Mouse (Mus musculus) myocyte (in vitro differentiated cells): ENCODE results near the gene Tssk3.
"Not testable (repeated sequence)": the region's sequence is repeated elsewhere in the genome, so short reads cannot be mapped to it uniquely, and the experiment has no call there.

Source experiments
- CEBPB ChIP-seq: IDR thresholded peaks from 2 replicates; pipeline ENCODE4 v1.6.1; 2011; ENCODE audit warnings: mild to moderate bottlenecking, moderate library complexity; ENCODE audit not compliant: poor library complexity, insufficient read depth, severe bottlenecking
- E2F4 ChIP-seq: IDR thresholded peaks from one replicate; pipeline ENCODE4 v1.6.1; 2011; ENCODE audit warnings: mild to moderate bottlenecking, control low read depth, moderate library complexity; ENCODE audit not compliant: insufficient read depth
- MAX ChIP-seq: IDR thresholded peaks from one replicate; pipeline ENCODE4 v1.6.1; 2011; ENCODE audit warnings: low read depth, mild to moderate bottlenecking, control low read depth
- MYOD1 ChIP-seq, 3 experiments: IDR thresholded peaks; one replicate each; pipeline ENCODE4 v1.6.1; 2011; ENCODE audit warnings: control low read depth in 2 of 3, low read depth in 2 of 3, mild to moderate bottlenecking in 2 of 3, moderate library complexity in 1 of 3; ENCODE audit not compliant: insufficient read length in 2 of 3, control insufficient read depth in 1 of 3
- MYOG ChIP-seq, 3 experiments: IDR thresholded peaks; one replicate each; pipeline ENCODE4 v1.6.1; 2011; ENCODE audit warnings: control low read depth in 2 of 3, low read depth in 2 of 3, mild to moderate bottlenecking in 2 of 3; ENCODE audit not compliant: insufficient read length in 2 of 3, control insufficient read depth in 1 of 3, insufficient read depth in 1 of 3
- POLR2A ChIP-seq: IDR thresholded peaks from one replicate; pipeline ENCODE4 v1.6.1; 2011; ENCODE audit warnings: low read depth, mild to moderate bottlenecking, control low read depth, moderate library complexity; ENCODE audit not compliant: insufficient read length
- POLR2AphosphoS2 ChIP-seq: IDR thresholded peaks from one replicate; pipeline ENCODE4 v1.6.1; 2011; ENCODE audit warnings: low read depth, control low read depth; ENCODE audit not compliant: insufficient read length
- TCF12 ChIP-seq: IDR thresholded peaks from one replicate; pipeline ENCODE4 v1.6.1; 2011; ENCODE audit warnings: mild to moderate bottlenecking, control low read depth; ENCODE audit not compliant: poor library complexity, insufficient read depth, severe bottlenecking
- USF1 ChIP-seq: IDR thresholded peaks from one replicate; pipeline ENCODE4 v1.6.1; 2011; ENCODE audit warnings: low read depth, mild to moderate bottlenecking, control low read depth, moderate library complexity

DNA sequence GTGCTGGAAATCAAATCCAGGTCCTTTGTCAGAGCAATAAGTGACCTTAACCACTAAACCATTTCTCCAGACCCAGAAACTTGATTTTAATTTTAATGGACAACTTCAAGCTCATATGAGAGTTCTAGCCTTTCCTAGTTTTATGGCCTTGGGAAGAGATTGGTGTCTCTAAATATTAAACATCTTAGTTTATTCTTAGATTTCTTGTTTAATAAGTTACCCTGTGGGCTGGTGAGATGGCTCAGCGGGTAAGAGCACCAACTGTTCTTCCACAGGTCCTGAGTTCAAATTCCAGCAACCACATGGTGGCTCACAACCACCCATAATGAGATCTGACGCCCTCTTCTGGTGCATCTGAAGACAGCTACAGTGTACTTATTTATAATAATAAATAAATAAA is 33.5 kb downstream of the Tssk3 start:
- TF ChIP-seq MYOD1 (IDR thresholded peaks at IDR 0.05; ENCODE audit: control insufficient read depth in 1 of 3, insufficient read length in 2 of 3, low read depth in 2 of 3); POLR2A; MYOG (IDR thresholded peaks at IDR 0.05; ENCODE audit: control insufficient read depth in 1 of 3, insufficient read depth in 1 of 3, insufficient read length in 2 of 3, low read depth in 2 of 3); USF1; MAX; E2F4; TCF12; POLR2AphosphoS2; CEBPB: not testable (repeated sequence)
